Mouse (Mus musculus): ENCODE measurements around the gene Olfr73.

DNA sequence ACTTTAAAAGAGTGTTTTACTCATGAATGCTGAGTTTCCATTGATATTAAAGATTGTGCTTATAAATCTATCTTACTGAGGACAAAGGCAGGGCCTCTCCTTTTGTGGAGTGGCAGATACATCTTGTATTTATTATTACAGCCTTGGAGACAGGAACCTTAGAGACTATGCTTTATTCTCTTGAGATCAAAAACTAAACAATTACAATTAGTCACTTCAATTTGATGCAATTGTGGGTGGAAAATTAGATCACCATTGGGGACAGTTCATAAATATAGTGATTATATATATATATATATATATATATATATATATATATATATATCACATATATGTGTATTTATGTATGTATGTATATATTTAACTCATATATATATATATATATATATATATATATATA lies at the start of gene Olfr73:
- TF ChIP-seq EP300 (IDR thresholded peaks at IDR 0.05; ENCODE audit: low read depth) (no peak), CTCF (IDR thresholded peaks at IDR 0.05; ENCODE audit: low read depth) (no peak)

Measured in heart, postnatal 0 days (tissue).